Mouse (Mus musculus) heart, postnatal 0 days (tissue): ENCODE data around the gene Olfr1229. TPM values are rescaled to one million over a fixed set of nuclear protein-coding genes. Genes with fewer than 3 reads are reported as not detected.

Source experiments
- ATAC-seq: fragments of 200-750 bp; cut with Nextera tagmentation; 2 replicates; pipeline ENCODE4 v1.8.0; 2017; ENCODE audit warnings: low read depth, moderate number of reproducible peaks, moderate library complexity; ENCODE audit not compliant: insufficient read depth
- DNase-seq: peaks from one replicate; pipeline ENCODE4 v3.0.0-alpha.2; 2016; ENCODE audit warnings: low spot score
- H3K27ac ChIP-seq: fragments of 300-500 bp; sonication (generic); 2 replicates; pipeline ENCODE4 v1.5.1; 2014; ENCODE audit warnings: low read depth, mild to moderate bottlenecking
- H3K27me3 ChIP-seq: fragments of 300-500 bp; sonication (generic); 2 replicates; pipeline ENCODE4 v1.6.1; 2014; ENCODE audit warnings: low read length, mixed read lengths; ENCODE audit not compliant: control insufficient read depth, insufficient read depth
- H3K36me3 ChIP-seq: fragments of 300-500 bp; sonication (generic); replicated peaks from 2 replicates; pipeline ENCODE4 v1.6.1; 2014; ENCODE audit warnings: low read length, mixed read lengths; ENCODE audit not compliant: control insufficient read depth, insufficient read depth
- H3K4me1 ChIP-seq: fragments of 300-500 bp; sonication (generic); 2 replicates; pipeline ENCODE4 v1.6.1; 2014; ENCODE audit warnings: antibody characterized with exemption; ENCODE audit not compliant: control insufficient read depth, insufficient read depth
- H3K4me2 ChIP-seq: fragments of 300-500 bp; sonication (generic); 2 replicates; pipeline ENCODE4 v1.6.1; 2014; ENCODE audit warnings: low read depth, mild to moderate bottlenecking, low read length, moderate library complexity
- H3K4me3 ChIP-seq: fragments of 300-500 bp; sonication (generic); 2 replicates; pipeline ENCODE4 v1.5.1; 2014; ENCODE audit warnings: low read depth, low read length
- H3K9ac ChIP-seq: fragments of 300-500 bp; sonication (generic); replicated peaks from 2 replicates; pipeline ENCODE4 v1.6.1; 2014; ENCODE audit warnings: low read depth, low read length, mixed read lengths
- H3K9me3 ChIP-seq: fragments of 300-500 bp; sonication (generic); replicated peaks from 2 replicates; pipeline ENCODE4 v1.6.1; 2016; ENCODE audit warnings: low read length; ENCODE audit not compliant: control insufficient read depth
- CTCF ChIP-seq: IDR thresholded peaks from 2 replicates; pipeline ENCODE4 v1.5.1; 2016; ENCODE audit warnings: antibody characterized with exemption, control low read depth, low read depth
- EP300 ChIP-seq: IDR thresholded peaks from 2 replicates; pipeline ENCODE4 v1.6.1; 2016; ENCODE audit warnings: antibody characterized with exemption, low read depth
- WGBS: fragments of 180-500 bp; shearing (Covaris S2); extraction: QIAGEN DNeasy Blood & Tissue Kit; methylation state at CpG from one replicate; pipeline ENCODE4 v1.1.7; 2014; 5-methylcytosine and 5-hydroxymethylcytosine counted together
- polyA plus RNA-seq: library from polyadenylated mRNA; unstranded; fragments of >200 nt; fragmentation: Nextera tagmentation; extraction: Ambion mirVana; gene quantifications from 2 replicates; pipeline ENCODE4 v1.2.1, GENCODE M21; 2015
- total RNA-seq: library from RNA; depleted of rRNA; stranded (reverse); fragments of >200 nt; gene quantifications from 2 replicates; pipeline ENCODE4 v1.2.3, GENCODE M21; 2014; ENCODE audit warnings: low replicate concordance; rRNA removed

Gene Olfr1229
- total RNA-seq (not detected in 2 replicates), polyA plus RNA-seq (not detected in 2 replicates)

- no peak within 1 kb of the TSS for H3K9ac ChIP-seq
- H3K9me3 ChIP-seq = no peaks in the 10 kb centered on the region
- H3K4me2 ChIP-seq = no peak within 1 kb of the TSS
- H3K4me3 ChIP-seq = no peak within 1 kb of the TSS
- no peak for ATAC-seq
- 62% methylated on average over 2 of the region's 2 CpGs for WGBS
- no peaks in the 10 kb centered on the region for H3K4me1 ChIP-seq
- TF ChIP-seq EP300 (no peak), CTCF (no peak)
- no peak within 1 kb of the TSS for H3K27ac ChIP-seq
- no peaks in the 10 kb centered on the region for H3K27me3 ChIP-seq
- no peak for DNase-seq
- H3K36me3 ChIP-seq = no peaks in the 10 kb centered on the region
These were observed at the start of gene Olfr1229 for GRCm38 (mm10) chr2:89287914-89288313. TSS of gene Olfr1229 (minus strand) at chr2:89288014.

DNA sequence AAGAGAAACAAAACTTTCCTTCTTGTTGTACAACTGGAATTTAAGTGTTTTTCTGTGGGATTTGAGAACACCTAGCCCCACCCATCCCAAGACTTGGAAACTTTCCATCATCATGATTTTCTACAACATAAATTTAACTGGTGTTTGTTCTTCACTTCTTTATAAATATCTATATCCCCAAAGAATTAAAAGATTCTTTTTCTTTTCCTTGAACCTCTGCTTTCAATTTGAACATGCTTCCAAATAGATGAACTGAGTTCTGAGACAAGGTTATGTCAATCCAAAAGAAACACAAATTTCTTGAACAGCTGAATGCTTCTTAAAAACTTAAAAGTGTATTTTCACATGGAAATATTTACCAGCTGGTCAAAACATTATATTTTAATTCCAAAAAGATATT lies 41.8 kb upstream of the Olfr1229 start, which contains the start of gene Olfr1232:
TSS of gene Olfr1232 (minus strand) at position 101 of the 400 bp plus-strand sequence.
- Histone ChIP-seq H3K36me3 (no peaks in the 10 kb centered on the region), H3K27ac (no peak within 1 kb of the TSS), H3K4me3 (no peak within 1 kb of the TSS), H3K4me1 (no peaks in the 10 kb centered on the region), H3K9me3 (no peaks in the 10 kb centered on the region), H3K27me3 (no peaks in the 10 kb centered on the region), H3K9ac (no peak within 1 kb of the TSS), H3K4me2 (no peak within 1 kb of the TSS)
- DNase-seq = no peak
- no peak for ATAC-seq
- TF ChIP-seq EP300 = no peak
- no peak for TF ChIP-seq CTCF

GRCm38 (mm10) chr2:89306974-89307373 lies 19.2 kb upstream of the Olfr1229 start, which contains the start of gene Olfr1231:
TSS of gene Olfr1231 (minus strand) at chr2:89307074.
- H3K9me3 ChIP-seq = no peaks in the 10 kb centered on the region
- no peak within 1 kb of the TSS for H3K9ac ChIP-seq
- 55% methylated on average over 2 of the region's 2 CpGs for WGBS
- ATAC-seq (no peak), DNase-seq (no peak)
- H3K27me3 ChIP-seq = no peaks in the 10 kb centered on the region
- no peaks in the 10 kb centered on the region for H3K36me3 ChIP-seq
- TF ChIP-seq EP300 (no peak), CTCF (no peak)
- no peak within 1 kb of the TSS for H3K27ac ChIP-seq
- H3K4me3 ChIP-seq = no peak within 1 kb of the TSS
- no peak within 1 kb of the TSS for H3K4me2 ChIP-seq
- H3K4me1 ChIP-seq = no peaks in the 10 kb centered on the region

DNA sequence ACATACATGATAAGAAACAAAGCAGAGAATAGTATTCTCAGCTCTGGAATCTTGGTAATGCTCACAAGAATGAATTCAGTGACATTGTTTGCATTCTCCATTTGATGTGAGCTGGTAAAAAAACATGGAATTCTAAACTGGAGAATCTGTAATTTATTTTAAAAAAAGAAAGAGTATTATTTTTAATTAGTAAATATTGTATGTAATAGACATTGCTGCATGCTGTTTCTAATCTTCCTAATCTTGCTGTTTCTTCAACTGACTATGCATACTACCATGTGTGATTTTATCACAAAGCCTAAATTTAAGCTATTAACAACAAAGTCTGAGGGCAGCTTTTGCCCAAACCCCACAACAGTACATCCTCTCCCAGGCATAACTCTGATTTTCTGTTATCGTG lies 9.4 kb upstream of the Olfr1229 start, which contains the start of gene Olfr1230:
TSS of gene Olfr1230 (minus strand) at position 101 of the 400 bp plus-strand sequence.
- WGBS = 77% methylated on average over 1 of the region's 1 CpGs
- no peaks in the 10 kb centered on the region for H3K27me3 ChIP-seq
- DNase-seq (no peak), ATAC-seq (no peak)
- H3K4me1 ChIP-seq = no peaks in the 10 kb centered on the region
- H3K4me2 ChIP-seq = no peak within 1 kb of the TSS
- no peaks in the 10 kb centered on the region for H3K36me3 ChIP-seq
- H3K9me3 ChIP-seq = no peaks in the 10 kb centered on the region
- no peak within 1 kb of the TSS for H3K4me3 ChIP-seq
- no peak within 1 kb of the TSS for H3K9ac ChIP-seq
- TF ChIP-seq CTCF = no peak
- TF ChIP-seq EP300 = no peak
- H3K27ac ChIP-seq = no peak within 1 kb of the TSS

DNA sequence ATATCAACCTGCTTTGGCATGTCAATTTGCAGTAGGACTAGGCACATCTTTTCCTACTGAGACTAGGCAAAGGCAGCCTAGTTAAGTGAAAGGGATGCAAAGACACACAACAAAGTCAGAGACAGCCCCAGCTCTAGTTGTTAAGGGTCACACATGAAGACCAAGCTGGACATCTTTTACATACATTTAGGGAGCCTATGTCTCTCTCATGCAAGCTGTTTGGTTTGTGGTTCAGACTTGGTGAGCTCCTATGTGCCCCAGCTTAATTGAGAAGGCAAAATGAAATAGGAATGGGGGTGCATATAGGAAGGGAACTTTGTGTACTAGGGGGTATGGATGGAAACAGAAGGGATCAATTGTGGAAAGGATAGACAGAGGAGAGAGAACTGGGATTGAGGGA lies 33.9 kb downstream of the Olfr1229 start, which contains the start of gene Olfr1228:
TSS of gene Olfr1228 (minus strand) at position 101 of the 400 bp plus-strand sequence.
- no peak for TF ChIP-seq CTCF
- TF ChIP-seq EP300 = no peak
- H3K4me3 ChIP-seq = no peak within 1 kb of the TSS
- no peak for DNase-seq

More for the DNA sequence above, 33.9 kb downstream of the Olfr1229 start, which contains the start of gene Olfr1228:
- no peaks in the 10 kb centered on the region for H3K27me3 ChIP-seq
- ATAC-seq = no peak
- H3K27ac ChIP-seq = no peak within 1 kb of the TSS
- H3K9me3 ChIP-seq = no peaks in the 10 kb centered on the region
- no peaks in the 10 kb centered on the region for H3K4me1 ChIP-seq
- H3K9ac ChIP-seq = no peak within 1 kb of the TSS
- H3K36me3 ChIP-seq = no peaks in the 10 kb centered on the region
- H3K4me2 ChIP-seq = no peak within 1 kb of the TSS

Other genes starting within 250 kb of the Olfr1229 start
- gene Olfr1218, start 226.8 kb downstream of the Olfr1229 start, total RNA-seq = not detected in 2 replicates
- not detected in 2 replicates for gene Olfr1218, start 226.8 kb downstream of the Olfr1229 start, polyA plus RNA-seq
- gene Olfr1219, start 204.5 kb downstream of the Olfr1229 start, total RNA-seq = not detected in 2 replicates
- not detected in 2 replicates for gene Olfr1219, start 204.5 kb downstream of the Olfr1229 start, polyA plus RNA-seq
- not detected in 2 replicates for gene Olfr1220, start 181.2 kb downstream of the Olfr1229 start, total RNA-seq
- gene Olfr1220, start 181.2 kb downstream of the Olfr1229 start, polyA plus RNA-seq = not detected in 2 replicates
- not detected in 2 replicates for gene Olfr1221, start 170.7 kb downstream of the Olfr1229 start, total RNA-seq
- not detected in 2 replicates for gene Olfr1221, start 170.7 kb downstream of the Olfr1229 start, polyA plus RNA-seq
- not detected in 2 replicates for gene Olfr1222, start 155.0 kb downstream of the Olfr1229 start, total RNA-seq
- gene Olfr1222, start 155.0 kb downstream of the Olfr1229 start, polyA plus RNA-seq = not detected in 2 replicates
- gene Olfr1223, start 136.5 kb downstream of the Olfr1229 start, total RNA-seq = not detected in 2 replicates
- gene Olfr1223, start 136.5 kb downstream of the Olfr1229 start, polyA plus RNA-seq = not detected in 2 replicates
- gene Olfr1224-ps1, start 123.9 kb downstream of the Olfr1229 start, total RNA-seq = not detected in 2 replicates
- gene Olfr1224-ps1, start 123.9 kb downstream of the Olfr1229 start, polyA plus RNA-seq = not detected in 2 replicates
- not detected in 2 replicates for gene Olfr1225, start 113.3 kb downstream of the Olfr1229 start, total RNA-seq
- gene Olfr1225, start 113.3 kb downstream of the Olfr1229 start, polyA plus RNA-seq = not detected in 2 replicates
- gene Olfr1226, start 88.0 kb downstream of the Olfr1229 start, total RNA-seq = not detected in 2 replicates
- not detected in 2 replicates for gene Olfr1226, start 88.0 kb downstream of the Olfr1229 start, polyA plus RNA-seq
- gene Olfr1228, start 34.0 kb downstream of the Olfr1229 start, total RNA-seq = not detected in 2 replicates
- gene Olfr1228, start 34.0 kb downstream of the Olfr1229 start, polyA plus RNA-seq = not detected in 2 replicates
- not detected in 2 replicates for gene Olfr1230, start 9.3 kb upstream of the Olfr1229 start, total RNA-seq
- not detected in 2 replicates for gene Olfr1230, start 9.3 kb upstream of the Olfr1229 start, polyA plus RNA-seq
- not detected in 2 replicates for gene Olfr1231, start 19.1 kb upstream of the Olfr1229 start, total RNA-seq
- gene Olfr1231, start 19.1 kb upstream of the Olfr1229 start, polyA plus RNA-seq = not detected in 2 replicates
- not detected in 2 replicates for gene Olfr1232, start 41.7 kb upstream of the Olfr1229 start, total RNA-seq
- not detected in 2 replicates for gene Olfr1232, start 41.7 kb upstream of the Olfr1229 start, polyA plus RNA-seq
- not detected in 2 replicates for gene Olfr1233, start 54.4 kb upstream of the Olfr1229 start, total RNA-seq
- gene Olfr1233, start 54.4 kb upstream of the Olfr1229 start, polyA plus RNA-seq = not detected in 2 replicates
- not detected in 2 replicates for gene Olfr1234, start 76.9 kb upstream of the Olfr1229 start, total RNA-seq
- not detected in 2 replicates for gene Olfr1234, start 76.9 kb upstream of the Olfr1229 start, polyA plus RNA-seq
- not detected in 2 replicates for gene Olfr1238, start 121.7 kb upstream of the Olfr1229 start, total RNA-seq
- gene Olfr1238, start 121.7 kb upstream of the Olfr1229 start, polyA plus RNA-seq = not detected in 2 replicates
- gene Olfr1239, start 132.4 kb upstream of the Olfr1229 start, total RNA-seq = not detected in 2 replicates
- not detected in 2 replicates for gene Olfr1239, start 132.4 kb upstream of the Olfr1229 start, polyA plus RNA-seq
- not detected in 2 replicates for gene Olfr1240, start 155.0 kb upstream of the Olfr1229 start, total RNA-seq
- not detected in 2 replicates for gene Olfr1240, start 155.0 kb upstream of the Olfr1229 start, polyA plus RNA-seq
- gene Olfr1241, start 199.1 kb upstream of the Olfr1229 start, total RNA-seq = not detected in 2 replicates
- gene Olfr1241, start 199.1 kb upstream of the Olfr1229 start, polyA plus RNA-seq = not detected in 2 replicates
- not detected in 2 replicates for gene Olfr1242, start 210.3 kb upstream of the Olfr1229 start, total RNA-seq
- not detected in 2 replicates for gene Olfr1242, start 210.3 kb upstream of the Olfr1229 start, polyA plus RNA-seq
- not detected in 2 replicates for gene Olfr1243, start 243.5 kb upstream of the Olfr1229 start, total RNA-seq
- not detected in 2 replicates for gene Olfr1243, start 243.5 kb upstream of the Olfr1229 start, polyA plus RNA-seq